Mouse (Mus musculus) lung, postnatal 25 days (tissue): ENCODE results near the gene 1700012A03Rik.

ENCODE experiments used
- DNase-seq: peaks from one replicate; pipeline ENCODE4 v3.0.0; 2022; ENCODE audit warnings: low spot score

Gene 1700012A03Rik

DNA sequence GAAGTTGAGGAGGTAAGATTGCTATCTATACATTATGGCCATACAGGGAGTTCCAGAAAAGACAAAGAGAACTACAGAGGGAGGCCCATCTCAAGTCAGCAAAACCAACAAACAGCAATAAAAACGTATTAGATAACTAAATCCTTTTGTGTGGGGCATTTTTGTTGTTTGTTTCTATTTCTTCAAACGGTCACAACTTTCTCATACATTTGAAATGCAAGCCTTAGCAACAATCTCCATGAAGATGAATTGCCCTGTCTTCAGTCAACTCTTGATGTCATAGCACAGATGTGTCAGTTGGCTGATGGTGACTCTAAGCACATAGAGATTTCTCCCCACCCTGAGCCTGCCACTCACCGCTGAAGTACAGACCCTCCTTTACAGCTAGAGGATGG, at the start of gene 1700012A03Rik:
Gene 1700012A03Rik (plus strand): TSS at position 296 of the 395 bp plus-strand sequence.
- DNase-seq: no peak

DNA sequence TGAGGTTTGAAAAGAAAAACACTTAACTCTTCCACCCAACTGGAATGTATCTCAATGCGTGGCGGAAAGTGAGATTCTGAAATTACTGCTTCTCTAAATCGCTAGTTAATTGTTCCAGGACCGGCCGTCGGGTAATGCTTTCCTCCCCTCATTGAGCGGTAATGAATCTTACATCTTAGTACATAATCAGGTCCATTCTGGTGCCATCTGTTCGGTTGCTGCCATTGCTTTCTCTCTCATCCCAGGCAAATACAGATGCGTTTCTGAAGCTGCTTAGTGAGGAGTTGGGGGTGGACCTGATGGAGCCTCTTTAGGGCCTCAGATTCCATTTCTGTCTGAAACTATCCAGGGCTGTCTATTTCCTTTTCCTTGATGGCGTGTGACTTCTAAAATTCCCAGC, 45.8 kb upstream of the 1700012A03Rik start:
- no peak for DNase-seq

- DNase-seq: no peak
Measured at GRCm38 (mm10) chr6:32005914-32006313, 44.1 kb upstream of the 1700012A03Rik start.

DNA sequence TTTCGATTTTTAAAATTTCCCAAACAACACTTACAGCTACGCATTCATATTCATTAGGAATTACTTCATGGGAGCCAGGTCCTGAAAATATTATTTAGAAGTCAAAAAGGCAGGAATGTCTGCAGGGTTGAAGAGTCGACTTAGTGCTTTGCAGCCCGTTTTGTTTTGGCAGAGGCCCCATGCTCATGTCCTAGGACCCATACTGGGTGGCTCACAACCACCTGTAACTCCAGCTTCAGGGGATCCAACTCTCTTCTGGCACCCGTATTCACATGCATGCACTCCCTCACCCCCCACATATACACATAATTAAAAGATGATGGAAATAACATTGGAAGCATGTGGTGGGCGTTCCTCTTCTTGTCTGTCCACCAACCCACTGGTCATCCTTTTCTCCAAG, 43.7 kb upstream of the 1700012A03Rik start:
- no peak for DNase-seq

GRCm38 (mm10) chr6:32007336-32007735, 42.7 kb upstream of the 1700012A03Rik start:
- no peak for DNase-seq

- no peak for DNase-seq
Measured at GRCm38 (mm10) chr6:32016841-32017240, 33.2 kb upstream of the 1700012A03Rik start.

GRCm38 (mm10) chr6:32017406-32018104, 32.5 kb upstream of the 1700012A03Rik start:
- DNase-seq: peak; percentile 3

- DNase-seq: peak; percentile 10
Measured at GRCm38 (mm10) chr6:32018105-32018446, 32.0 kb upstream of the 1700012A03Rik start.

DNA sequence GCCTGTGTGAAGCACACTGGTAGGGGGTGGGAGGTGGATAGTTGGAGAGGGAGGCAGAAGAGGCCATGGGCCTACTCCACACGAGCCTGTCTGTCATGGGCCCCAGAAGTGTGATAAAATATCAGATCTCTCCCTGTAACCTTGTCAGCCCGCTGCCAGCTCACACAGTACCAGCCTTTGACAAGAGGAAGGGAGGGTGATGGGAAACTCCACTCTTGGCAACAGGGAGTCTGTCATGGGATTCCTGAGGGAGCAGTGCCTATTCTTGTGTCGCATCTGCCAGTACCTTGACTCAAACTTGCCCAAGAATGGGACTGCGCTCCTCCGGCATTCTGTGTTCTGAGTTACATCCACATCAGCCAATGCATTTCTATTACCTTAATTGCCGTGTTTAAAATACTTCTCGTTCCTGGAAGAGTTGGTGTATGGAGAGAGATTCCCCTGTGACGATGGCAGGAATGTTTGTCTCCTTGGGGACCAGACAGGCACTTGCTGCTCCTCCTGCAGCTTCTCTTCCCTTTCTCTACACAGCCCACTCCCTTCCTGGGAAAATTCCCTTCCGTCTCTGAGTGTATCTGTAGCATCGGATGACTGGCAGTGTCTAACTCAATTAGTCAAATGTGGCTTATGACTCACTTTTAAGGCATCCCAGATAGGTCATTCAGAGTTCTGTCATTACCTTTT, 28.1 kb upstream of the 1700012A03Rik start:
- no peak for DNase-seq

DNA sequence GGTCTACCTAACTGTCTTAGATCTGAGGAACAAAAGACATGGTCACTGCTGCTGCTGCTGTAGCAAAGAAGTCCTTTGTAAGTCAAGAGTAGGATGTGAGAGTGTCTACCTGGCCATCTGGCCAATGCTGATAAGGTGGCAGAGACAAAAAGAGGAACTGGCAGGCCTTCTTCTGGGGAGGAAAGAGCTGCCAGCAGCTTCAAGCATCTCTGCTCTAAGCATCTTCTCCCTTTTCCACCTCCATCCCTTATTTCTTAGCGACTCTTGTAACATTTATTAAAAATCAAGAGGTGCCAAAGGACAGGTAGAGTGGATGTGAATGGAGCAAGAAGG, 27.5 kb upstream of the 1700012A03Rik start:
- DNase-seq: no peak

GRCm38 (mm10) chr6:32028228-32029009, 21.6 kb upstream of the 1700012A03Rik start:
- DNase-seq: no peak

- no peak for DNase-seq
Measured at GRCm38 (mm10) chr6:32034226-32034625, 15.8 kb upstream of the 1700012A03Rik start.

DNA sequence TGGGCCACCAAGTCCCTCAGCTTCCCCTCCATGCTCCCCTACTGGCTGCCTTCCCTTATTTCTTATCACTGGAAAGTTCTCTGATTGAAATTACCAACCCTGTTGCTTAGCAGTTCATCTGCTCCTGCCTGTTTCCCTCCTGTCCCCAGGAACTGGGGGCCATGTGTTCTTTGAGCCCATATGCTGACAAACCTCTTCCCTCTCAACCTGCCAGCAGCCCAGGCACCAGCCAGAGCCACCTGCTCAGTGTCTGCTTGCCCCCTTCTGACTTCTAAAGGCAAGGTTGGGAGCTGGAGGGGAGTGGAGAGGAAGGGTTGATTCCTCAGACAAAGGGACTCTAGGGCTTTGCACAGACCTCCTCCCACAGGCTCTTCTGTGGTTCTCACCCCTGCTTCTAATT, 4.7 kb upstream of the 1700012A03Rik start:
- DNase-seq: no peak

- DNase-seq: no peak
Measured at GRCm38 (mm10) chr6:32049256-32049950, 643 bp upstream of the 1700012A03Rik start.

- DNase-seq: no peak
Measured at GRCm38 (mm10) chr6:32052135-32052915, 2.3 kb downstream of the 1700012A03Rik start.

GRCm38 (mm10) chr6:32056525-32056924, 6.5 kb downstream of the 1700012A03Rik start:
- DNase-seq: no peak

GRCm38 (mm10) chr6:32058571-32058970, 8.5 kb downstream of the 1700012A03Rik start:
- DNase-seq: no peak

GRCm38 (mm10) chr6:32060641-32061040, 10.6 kb downstream of the 1700012A03Rik start:
- DNase-seq: no peak

GRCm38 (mm10) chr6:32061266-32061665, 11.2 kb downstream of the 1700012A03Rik start:
- DNase-seq: no peak

- DNase-seq: no peak
Measured at GRCm38 (mm10) chr6:32065789-32066510, 15.9 kb downstream of the 1700012A03Rik start.

DNA sequence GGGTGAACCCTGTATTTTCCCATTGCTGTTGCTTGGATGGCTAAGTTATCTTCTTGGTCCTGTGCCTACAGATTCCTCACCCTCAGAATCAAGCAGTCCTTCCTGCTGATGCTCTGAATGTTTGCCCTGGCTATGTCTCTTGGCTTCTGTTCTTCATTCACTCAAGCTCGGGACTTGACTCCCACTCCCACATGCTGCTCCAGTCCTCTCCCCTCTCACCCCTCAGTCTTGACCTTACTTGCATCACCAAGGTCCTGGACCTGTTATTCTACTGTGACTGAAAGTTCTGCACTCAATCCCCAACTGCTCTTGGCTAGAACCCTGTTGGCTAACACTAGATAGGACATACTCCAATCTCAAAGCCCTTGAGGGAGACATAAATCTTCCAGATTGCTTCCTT, 22.1 kb downstream of the 1700012A03Rik start:
- DNase-seq: no peak
